Mouse (Mus musculus): ENCODE results near the gene B430218F22Rik. TPM values are rescaled to one million over a fixed set of nuclear protein-coding genes. Genes with fewer than 3 reads are reported as not detected.
"Not testable (repeated sequence)": the region's sequence is repeated elsewhere in the genome, so short reads cannot be mapped to it uniquely, and the experiment has no call there.

The B430218F22Rik gene
- under 1 TPM; 0.38 to 0.50 TPM for total RNA-seq (2021)

DNA sequence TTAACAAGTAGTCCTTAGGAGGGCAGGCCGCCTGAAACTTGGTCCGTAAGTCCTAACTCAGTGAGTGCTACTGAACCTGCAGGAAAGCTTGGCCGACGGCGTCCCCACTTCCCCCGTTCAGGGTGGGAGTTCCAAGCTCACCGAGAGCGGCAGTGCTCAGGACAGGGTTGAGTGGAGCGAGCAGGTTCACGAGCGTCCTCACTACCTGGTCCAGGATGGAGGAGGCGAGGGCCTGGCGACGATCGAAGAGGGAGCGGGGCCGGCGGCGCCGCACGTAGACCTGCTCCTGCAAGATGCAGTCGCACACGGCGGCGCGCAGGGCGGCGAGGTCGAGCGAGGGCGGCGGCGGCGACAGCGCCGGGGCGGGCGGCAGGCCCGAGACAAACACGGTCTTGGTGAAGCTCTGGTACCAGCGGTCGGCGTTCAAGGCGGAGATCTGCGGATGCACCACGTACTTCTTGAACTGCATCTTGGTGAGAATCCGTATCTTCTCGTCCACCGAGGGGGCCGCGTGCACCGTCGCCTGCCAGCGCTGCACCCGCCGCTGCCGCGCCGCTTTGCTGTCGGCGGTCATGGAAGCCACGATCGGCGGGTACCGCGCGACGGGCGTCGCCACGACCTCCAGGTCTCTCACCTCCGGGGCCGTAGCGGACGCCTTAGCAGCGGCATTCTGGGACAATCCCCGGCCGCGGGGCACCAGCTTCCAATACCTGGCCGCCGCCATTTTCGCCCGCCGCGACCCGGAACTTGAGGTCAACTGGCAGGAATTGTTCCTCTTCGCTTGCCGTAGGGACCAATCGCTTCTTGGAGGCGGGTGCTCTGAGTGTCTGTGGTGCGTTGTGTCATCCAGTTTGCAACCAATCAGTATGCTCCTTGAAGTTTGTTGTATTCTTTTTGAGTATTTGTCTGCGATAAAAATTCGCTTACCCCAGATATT is at the start of gene B430218F22Rik, which contains the start of gene Mrps30:
TSS of gene B430218F22Rik (plus strand) at position 120 of the 937 bp plus-strand sequence.
TSS of gene Mrps30 (minus strand) at position 742 of the 937 bp plus-strand sequence.
- intact Hi-C loops (cut with DNase I): no loop called here
- peak; percentile 95 for DNase-seq

GRCm38 (mm10) chr13:118350257-118350656 is 36.2 kb upstream of the B430218F22Rik start:
- intact Hi-C loops (cut with DNase I): loop anchor here (2.0 kb wide), 1 partner anchor 799 kb away; no protein-coding TSS in a partner anchor
- DNase-seq: no peak

DNA sequence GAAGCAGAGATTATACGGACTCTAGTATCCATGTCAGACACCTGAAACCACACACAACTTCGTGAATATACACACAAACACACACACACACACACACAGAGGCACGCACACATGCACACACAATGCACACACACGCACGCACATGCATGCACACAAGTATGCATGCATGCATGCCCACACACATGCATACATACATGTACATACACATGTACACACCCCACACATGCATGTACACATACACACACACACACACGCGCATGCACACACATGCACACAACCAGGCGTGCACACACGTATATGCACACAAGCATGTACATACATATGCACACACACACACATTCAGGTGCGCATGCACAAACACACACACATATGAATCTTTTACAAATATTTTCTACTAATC is 35.6 kb upstream of the B430218F22Rik start:
- no peak for DNase-seq

GRCm38 (mm10) chr13:118363342-118363741 is 23.1 kb upstream of the B430218F22Rik start:
- DNase-seq: no peak
- intact Hi-C loops (cut with DNase I): no loop called here

More for the DNA sequence above, 35.6 kb upstream of the B430218F22Rik start:
- intact Hi-C loops (cut with DNase I): loop anchor here (2.0 kb wide), 1 partner anchor 800 kb away; no protein-coding TSS in a partner anchor

GRCm38 (mm10) chr13:118365774-118366173 is 20.7 kb upstream of the B430218F22Rik start:
- no peak for DNase-seq
- intact Hi-C loops (cut with DNase I): no loop called here

DNA sequence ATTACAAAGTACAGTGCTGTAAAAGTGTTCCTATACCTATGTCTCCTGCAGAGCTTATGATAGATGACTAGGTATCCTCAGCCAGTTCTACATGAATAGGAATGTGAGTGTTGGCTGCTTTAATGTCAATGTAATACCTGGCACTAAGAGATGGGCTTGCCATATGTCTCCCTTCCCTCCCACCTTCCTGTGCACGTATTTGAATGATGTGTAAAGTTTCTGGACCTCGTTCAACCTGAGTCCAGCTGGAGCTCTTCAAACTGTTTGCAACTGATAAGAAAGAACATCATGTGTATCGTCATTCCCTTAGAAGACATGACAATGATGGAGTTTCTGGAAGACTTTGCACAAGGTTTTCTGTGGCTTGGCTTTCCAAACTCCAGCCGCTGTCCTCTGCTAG is 13.6 kb upstream of the B430218F22Rik start:
- intact Hi-C loops (cut with DNase I): no loop called here
- no peak for DNase-seq

DNA sequence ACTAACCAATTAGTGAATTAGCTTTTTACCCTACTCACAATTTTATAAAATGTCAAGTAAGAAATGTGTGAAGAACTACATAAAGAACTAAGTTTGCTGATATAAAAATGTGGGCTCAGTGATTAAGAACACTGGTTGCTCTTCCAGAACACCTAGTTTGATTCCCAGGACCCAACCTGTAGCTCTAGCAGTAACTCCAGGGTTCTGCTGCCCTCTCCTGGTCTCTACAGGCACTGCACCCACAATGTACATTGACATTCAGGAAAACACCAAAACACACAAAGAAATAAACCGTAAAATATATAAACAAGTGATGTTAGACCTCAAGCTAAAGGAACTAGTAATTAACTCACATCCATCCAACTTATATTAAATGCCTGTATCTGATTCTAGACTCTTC is 7.3 kb upstream of the B430218F22Rik start:
- peak; percentile 60 for DNase-seq
- intact Hi-C loops (cut with DNase I): no loop called here

- no peak for DNase-seq
- intact Hi-C loops (cut with DNase I): no loop called here
Observed at GRCm38 (mm10) chr13:118380381-118380780, 6.0 kb upstream of the B430218F22Rik start.

- intact Hi-C loops (cut with DNase I); DNase-seq: not testable (repeated sequence)
Observed at GRCm38 (mm10) chr13:118387448-118387801, 995 bp downstream of the B430218F22Rik start.

- no peak for DNase-seq
- intact Hi-C loops (cut with DNase I): no loop called here
Observed at GRCm38 (mm10) chr13:118395803-118396202, 9.4 kb downstream of the B430218F22Rik start.

DNA sequence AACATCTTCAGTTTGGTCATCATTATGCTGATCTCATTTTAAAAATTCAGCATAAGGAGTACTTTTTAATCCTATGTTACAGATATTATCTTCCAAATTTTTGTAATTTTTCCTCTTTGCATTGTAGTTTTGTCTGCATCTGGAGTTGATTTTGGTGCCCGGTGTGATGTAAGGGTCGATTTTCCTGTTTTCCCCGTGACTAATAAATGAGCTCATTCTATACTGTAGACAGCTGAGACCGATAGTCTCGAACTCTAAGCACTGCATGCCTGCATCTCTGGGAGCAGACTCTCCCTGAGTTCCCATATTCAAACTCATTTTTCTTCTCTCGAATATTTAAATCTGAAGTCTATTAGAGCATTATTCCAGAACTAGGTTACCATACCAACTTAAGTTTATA is 13.9 kb downstream of the B430218F22Rik start:
- no peak for DNase-seq
- intact Hi-C loops (cut with DNase I): loop anchor here (5.0 kb wide), 2 partner anchors 922 to 977 kb away; no protein-coding TSS in a partner anchor

- intact Hi-C loops (cut with DNase I): loop anchor here (5.0 kb wide), 2 partner anchors 919 to 974 kb away; no protein-coding TSS in a partner anchor
- no peak for DNase-seq
Observed at GRCm38 (mm10) chr13:118403544-118403943, 17.1 kb downstream of the B430218F22Rik start.

DNA sequence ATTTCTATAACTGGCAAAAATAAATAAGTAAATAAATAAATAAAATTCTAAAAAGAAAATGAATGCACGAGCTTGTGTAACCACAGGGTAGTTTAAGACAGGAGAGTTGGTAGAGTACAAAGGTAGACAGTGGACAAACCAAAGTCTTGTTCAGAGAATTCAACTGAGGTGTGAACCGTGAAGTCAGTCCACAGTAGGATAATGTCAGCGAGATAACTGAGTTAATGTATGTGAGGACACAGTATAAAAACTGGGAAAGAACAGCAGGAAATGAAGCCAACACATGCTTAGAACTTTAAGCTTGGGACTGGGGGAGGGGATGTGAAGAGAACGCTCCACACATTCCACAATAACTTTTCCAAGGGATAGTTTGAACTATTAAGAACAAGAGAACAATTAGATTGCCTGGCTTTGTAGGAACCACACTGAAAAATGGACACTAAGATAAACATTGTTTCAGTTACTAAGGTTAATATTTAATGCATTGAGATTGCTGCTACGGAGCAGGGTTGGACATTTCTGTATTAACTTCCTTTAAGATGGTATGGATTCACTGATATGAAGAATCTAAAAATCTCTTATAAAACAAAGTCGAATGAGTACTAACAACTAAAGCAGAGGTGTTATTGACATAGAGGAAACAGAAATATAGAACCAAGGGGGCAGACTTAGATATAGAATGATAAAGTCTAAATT is 25.0 kb downstream of the B430218F22Rik start:
- no peak for DNase-seq
- intact Hi-C loops (cut with DNase I): no loop called here

GRCm38 (mm10) chr13:118418163-118418562 is 31.7 kb downstream of the B430218F22Rik start:
- intact Hi-C loops (cut with DNase I): no loop called here
- DNase-seq: no peak

DNA sequence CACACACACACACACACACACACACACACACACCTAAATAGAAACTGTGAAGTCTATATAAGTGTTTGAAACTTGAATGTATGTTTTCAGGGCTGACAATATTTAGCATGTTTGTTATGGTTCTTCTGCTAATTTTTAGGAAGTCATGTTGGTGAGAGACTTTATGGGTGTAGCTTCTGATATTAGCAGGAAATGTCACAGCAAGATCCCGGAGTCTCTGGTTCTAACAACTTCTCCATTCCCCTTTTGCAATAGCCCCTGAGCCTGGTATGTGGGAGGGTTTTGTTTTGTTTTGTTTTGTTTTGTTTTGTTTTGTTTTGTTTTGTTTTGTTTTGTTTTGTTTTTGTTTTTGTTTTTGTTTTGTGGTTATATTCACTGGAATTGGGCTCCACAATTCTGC is 34.0 kb downstream of the B430218F22Rik start:
- DNase-seq: no peak
- intact Hi-C loops (cut with DNase I): no loop called here

- no peak for DNase-seq
- intact Hi-C loops (cut with DNase I): no loop called here
Observed at GRCm38 (mm10) chr13:118420847-118421246, 34.4 kb downstream of the B430218F22Rik start.

Other genes with a start within 250 kb of the B430218F22Rik start
- gene Mrps30, start 622 bp downstream of the B430218F22Rik start, total RNA-seq (2021): 10 to 100 TPM; 16.3 to 17.3 TPM